Mouse (Mus musculus): ENCODE measurements around the gene Dop1b.

DNA sequence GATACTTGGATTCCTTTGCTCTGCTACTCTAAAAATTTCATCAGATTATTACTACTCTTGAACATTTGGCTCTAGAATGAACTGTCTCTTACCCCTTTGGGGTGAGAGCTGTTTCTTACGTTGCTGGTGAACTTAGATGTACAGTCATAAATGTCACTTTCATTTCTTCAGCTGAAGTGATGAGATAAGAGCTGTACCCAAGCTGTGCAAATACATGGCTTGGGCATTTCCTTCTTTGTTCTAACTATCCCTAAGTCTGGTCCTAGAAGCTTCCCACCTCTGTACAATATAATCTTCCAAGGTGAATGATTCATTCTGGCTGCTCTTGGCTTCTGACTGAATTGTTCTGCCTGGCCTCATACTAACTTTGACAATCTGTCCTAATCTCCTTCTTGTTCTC, 127.3 kb downstream of the Dop1b start:
- TF ChIP-seq CTCF (IDR thresholded peaks at IDR 0.05; ENCODE audit: borderline replicate concordance, insufficient read depth, low read length), result no peak
- no peak for TF ChIP-seq POLR2A (IDR thresholded peaks at IDR 0.05; ENCODE audit: low read depth, low read length)

Data from embryonic fibroblast, embryonic 13.5 days (primary cell).